Mouse (Mus musculus) liver, postnatal 0 days (tissue): ENCODE measurements around the gene Nudt1. TPM values are rescaled to one million over a fixed set of nuclear protein-coding genes. Genes with fewer than 3 reads are reported as not detected.

Source experiments
- ATAC-seq: fragments of 200-750 bp; cut with Nextera tagmentation; 2 replicates; pipeline ENCODE4 v1.8.0; 2017; ENCODE audit warnings: mild to moderate bottlenecking, moderate library complexity
- DNase-seq: peaks from one replicate; pipeline ENCODE4 v3.0.0-alpha.2; 2016
- H3K27ac ChIP-seq: fragments of 300-500 bp; sonication (generic); 2 replicates; pipeline ENCODE4 v1.5.1; 2014; ENCODE audit warnings: antibody characterized with exemption, moderate library complexity, mild to moderate bottlenecking, low read depth
- H3K27me3 ChIP-seq: fragments of 300-500 bp; sonication (generic); 2 replicates; pipeline ENCODE4 v1.6.1; 2014; ENCODE audit warnings: low read length, control low read depth, mixed read lengths; ENCODE audit not compliant: insufficient read depth
- H3K36me3 ChIP-seq: fragments of 300-500 bp; sonication (generic); replicated peaks from 2 replicates; pipeline ENCODE4 v1.6.1; 2014; ENCODE audit warnings: mild to moderate bottlenecking, control low read depth, low read length, moderate library complexity, mixed read lengths; ENCODE audit not compliant: insufficient read depth
- H3K4me1 ChIP-seq: fragments of 300-500 bp; sonication (generic); 2 replicates; pipeline ENCODE4 v1.6.1; 2014; ENCODE audit warnings: antibody characterized with exemption, mild to moderate bottlenecking, control low read depth; ENCODE audit not compliant: insufficient read depth
- H3K4me2 ChIP-seq: fragments of 300-500 bp; sonication (generic); 2 replicates; pipeline ENCODE4 v1.6.1; 2014; ENCODE audit warnings: low read depth, mild to moderate bottlenecking, low read length, moderate library complexity, mixed read lengths
- H3K4me3 ChIP-seq: fragments of 300-500 bp; sonication (generic); 2 replicates; pipeline ENCODE4 v1.5.1; 2014; ENCODE audit warnings: low read depth, low read length
- H3K9ac ChIP-seq: fragments of 300-500 bp; sonication (generic); replicated peaks from 2 replicates; pipeline ENCODE4 v1.6.1; 2014; ENCODE audit warnings: mild to moderate bottlenecking, moderate library complexity
- H3K9me3 ChIP-seq: fragments of 300-500 bp; sonication (generic); 2 replicates; pipeline ENCODE4 v1.6.1; 2016; ENCODE audit warnings: mild to moderate bottlenecking, control low read depth, low read length, mixed read lengths
- CTCF ChIP-seq: sonication (generic); IDR thresholded peaks from 2 replicates; pipeline ENCODE4 v1.5.1; 2016; ENCODE audit warnings: antibody characterized with exemption, low read depth
- EP300 ChIP-seq: IDR thresholded peaks from 2 replicates; pipeline ENCODE4 v1.6.1; 2016; ENCODE audit warnings: antibody characterized with exemption, low read depth, mild to moderate bottlenecking
- WGBS: fragments of 180-500 bp; shearing (Covaris S2); extraction: QIAGEN DNeasy Blood & Tissue Kit; methylation state at CpG from one replicate; pipeline ENCODE4 v1.1.7; 2014; ENCODE audit not compliant: insufficient replicate concordance; 5-methylcytosine and 5-hydroxymethylcytosine counted together
- polyA plus RNA-seq: library from polyadenylated mRNA; unstranded; fragments of >200 nt; fragmentation: Nextera tagmentation; extraction: Ambion mirVana; gene quantifications from 2 replicates; pipeline ENCODE4 v1.2.1, GENCODE M21; 2015

Gene Nudt1
- polyA plus RNA-seq, 1 experiment from 2014 or later, result 18.1 TPM

DNA sequence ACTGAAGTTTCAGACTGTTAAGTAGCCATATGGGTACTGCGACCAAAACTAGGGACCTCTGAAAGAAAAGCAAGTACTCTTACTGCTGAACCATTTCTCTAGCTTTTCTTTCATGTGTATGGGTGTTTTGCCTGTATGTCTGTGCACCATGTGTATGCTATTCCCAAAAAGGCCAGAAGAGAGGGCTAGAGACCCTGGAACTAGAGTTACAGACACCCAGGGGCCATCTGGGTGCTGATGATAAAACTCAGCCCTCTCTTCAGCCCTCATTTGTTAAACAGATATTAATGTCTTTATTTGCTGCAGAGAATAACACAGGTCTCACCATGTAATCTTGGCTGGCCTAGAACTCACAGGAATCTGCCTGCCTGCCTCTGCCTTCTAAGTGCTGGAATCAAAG lies 63.0 kb downstream of the Nudt1 start:
- H3K4me1 ChIP-seq, result peaks cover 37% of the 10 kb centered on the region
- H3K27ac ChIP-seq, result no peak overlapping the region
- no peak overlapping the region for H3K4me3 ChIP-seq
- H3K9ac ChIP-seq, result no peak overlapping the region
- H3K9me3 ChIP-seq, result no peaks in the 10 kb centered on the region
- TF ChIP-seq EP300, result no peak
- peak; percentile 28 for TF ChIP-seq CTCF
- no peak overlapping the region for H3K4me2 ChIP-seq
- no peaks in the 10 kb centered on the region for H3K36me3 ChIP-seq
- DNase-seq (no peak), ATAC-seq (no peak)
- 78% methylated on average over 1 of the region's 1 CpGs for WGBS
- H3K27me3 ChIP-seq, result no peaks in the 10 kb centered on the region

DNA sequence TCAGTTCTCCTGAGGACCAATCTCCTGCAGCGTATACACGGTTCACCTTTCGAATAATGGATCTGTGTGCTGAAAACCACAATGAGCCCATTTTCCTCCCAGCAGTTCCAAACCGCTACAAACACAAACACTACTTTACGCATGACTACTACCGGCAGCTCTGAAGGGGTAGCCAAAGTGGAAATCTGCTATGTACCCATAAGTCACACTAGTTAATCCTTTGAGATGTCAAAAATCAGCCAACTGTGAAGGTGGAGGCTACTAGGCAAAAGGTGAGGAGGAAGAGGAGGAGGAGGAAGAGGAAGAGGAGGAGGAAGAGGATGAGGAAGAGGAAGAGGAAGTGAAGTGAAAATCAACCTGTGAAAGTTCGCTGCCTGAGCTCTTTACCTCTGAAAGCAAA lies 65.8 kb downstream of the Nudt1 start:
- TF ChIP-seq CTCF, result no peak
- TF ChIP-seq EP300, result no peak
- 0 out of 2 replicates have a peak overlapping the region, but pooled peaks have one; percentile 11 for H3K9ac ChIP-seq
- peak overlapping the region; percentile 84 for H3K4me2 ChIP-seq
- no peak overlapping the region for H3K4me3 ChIP-seq
- no peak for ATAC-seq
- DNase-seq, result no peak
- peaks cover 35% of the 10 kb centered on the region for H3K4me1 ChIP-seq
- no peaks in the 10 kb centered on the region for H3K27me3 ChIP-seq
- no peaks in the 10 kb centered on the region for H3K9me3 ChIP-seq
- no peak overlapping the region for H3K27ac ChIP-seq
- H3K36me3 ChIP-seq, result no peaks in the 10 kb centered on the region
- 72% methylated on average over 7 of the region's 7 CpGs for WGBS

Other genes starting within 250 kb of the Nudt1 start
- 16.4 and 17.0 TPM in 2 replicates for gene Mad1l1, start 104 bp upstream of the Nudt1 start, polyA plus RNA-seq
- gene Mrm2, start 10.2 kb downstream of the Nudt1 start, polyA plus RNA-seq, result 7.2 and 8.1 TPM in 2 replicates
- 11.4 and 12.1 TPM in 2 replicates for gene Snx8, start 67.6 kb downstream of the Nudt1 start, polyA plus RNA-seq
- 35.5 and 38.7 TPM in 2 replicates for gene Eif3b, start 97.7 kb downstream of the Nudt1 start, polyA plus RNA-seq
- gene Gm4869, start 124.0 kb downstream of the Nudt1 start, polyA plus RNA-seq, result not detected in 2 replicates
- 8.6 and 9.1 TPM in 2 replicates for gene Chst12, start 183.9 kb downstream of the Nudt1 start, polyA plus RNA-seq
- gene Grifin, start 243.4 kb downstream of the Nudt1 start, polyA plus RNA-seq, result not detected in 2 replicates